Mouse (Mus musculus): ENCODE data around the gene Glyr1. TPM values are rescaled to one million over a fixed set of nuclear protein-coding genes. Genes with fewer than 3 reads are reported as not detected.

Gene Glyr1
- total RNA-seq, 2 experiments from 2014 or later: 50.9 to 51.0 TPM

DNA sequence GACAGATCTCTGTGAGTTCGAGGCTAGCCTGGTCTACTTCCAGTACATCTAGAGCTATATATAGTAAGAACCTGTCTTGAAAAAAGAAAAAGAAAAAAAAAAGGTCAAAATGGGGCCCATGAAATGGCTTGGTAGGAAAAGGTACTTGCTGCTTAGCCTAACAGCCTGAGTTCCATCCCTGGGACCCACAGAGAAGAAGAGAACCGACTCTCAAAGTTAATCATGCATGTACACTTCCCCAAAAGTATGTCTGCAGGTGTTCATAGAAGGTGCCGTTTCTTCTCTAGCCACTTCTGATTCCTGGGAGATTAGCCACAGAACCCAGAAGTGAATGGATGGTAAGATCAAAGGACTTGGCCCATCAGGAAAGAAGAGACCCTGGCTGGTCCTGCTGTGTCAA lies 81.2 kb downstream of the Glyr1 start:
- DNase-seq: no peak
- intact Hi-C loops (cut with DNase I): no loop called here

- intact Hi-C loops (cut with DNase I): loop anchor here (2.0 kb wide), 1 partner anchor 47 kb away; the partner anchor contains the start of gene Rogdi
- DNase-seq: no peak
These were observed 84.1 kb downstream of the Glyr1 start for GRCm38 (mm10) chr16:4965392-4966129.

- DNase-seq: no peak
- intact Hi-C loops (cut with DNase I): loop anchor here (2.0 kb wide), 1 partner anchor 48 kb away; the partner anchor contains the start of gene Rogdi
These were observed 84.8 kb downstream of the Glyr1 start for GRCm38 (mm10) chr16:4964731-4965391.

Other genes starting within 250 kb of the Glyr1 start
- gene 4930562C15Rik, start 214.4 kb downstream of the Glyr1 start, total RNA-seq (2021): under 1 TPM in 1 of 2 experiments, not detected in 1; 0.14 TPM
- 10 to 100 TPM; 21.3 to 23.1 TPM for gene Ubald1, start 169.5 kb downstream of the Glyr1 start, total RNA-seq (2021)
- 100 to 1,000 TPM; 151 to 161 TPM for gene Mgrn1, start 163.6 kb downstream of the Glyr1 start, total RNA-seq (2021)
- 10 to 100 TPM; 31.4 to 32.3 TPM for gene Nudt16l1, start 111.1 kb downstream of the Glyr1 start, total RNA-seq (2021)
- 10 to 100 TPM; 15.3 to 16.3 TPM for gene Anks3, start 85.7 kb downstream of the Glyr1 start, total RNA-seq (2021)
- gene Sept12, start 52.0 kb downstream of the Glyr1 start, total RNA-seq (2021): not detected
- gene Smim22, start 42.6 kb downstream of the Glyr1 start, total RNA-seq (2021): not detected
- gene Rogdi, start 36.3 kb downstream of the Glyr1 start, total RNA-seq (2021): 10 to 100 TPM; 22.8 to 24.8 TPM
- 10 to 100 TPM; 32.9 to 34.6 TPM for gene Ubn1, start 194 bp upstream of the Glyr1 start, total RNA-seq (2021)
- 1 to 10 TPM; 3.3 to 3.9 TPM for gene Ppl, start 82.6 kb upstream of the Glyr1 start, total RNA-seq (2021)
- under 1 TPM; 0.36 to 0.41 TPM for gene Sec14l5, start 97.2 kb upstream of the Glyr1 start, total RNA-seq (2021)
- 10 to 100 TPM in 1 of 2 experiments, 1 to 10 TPM in 1; 8.8 to 10.4 TPM for gene Nagpa, start 154.1 kb upstream of the Glyr1 start, total RNA-seq (2021)
- 10 to 100 TPM; 29.1 to 31.6 TPM for gene AU021092, start 172.4 kb upstream of the Glyr1 start, total RNA-seq (2021)
- gene Alg1, start 183.8 kb upstream of the Glyr1 start, total RNA-seq (2021): 10 to 100 TPM; 14.8 to 15.3 TPM
- gene Eef2kmt, start 206.1 kb upstream of the Glyr1 start, total RNA-seq (2021): 1 to 10 TPM; 9.2 to 9.3 TPM

Data from heart, postnatal 14 days (tissue).